Mouse (Mus musculus) E14TG2a.4 (cell line): ENCODE measurements around the gene Scamp1.
A peak's percentile ranks its signal among the peaks of the same experiment; 100 is the strongest.

Experiments
- H3K27me3 ChIP-seq: 2 replicates; pipeline ENCODE4 v1.6.1; 2014; ENCODE audit warnings: low read length, control low read depth; ENCODE audit not compliant: insufficient read depth
- H3K36me3 ChIP-seq: 2 replicates; pipeline ENCODE4 v1.6.1; 2014; ENCODE audit warnings: low read length, control low read depth; ENCODE audit not compliant: insufficient read depth
- H3K4me1 ChIP-seq: replicated peaks from 2 replicates; pipeline ENCODE4 v1.6.1; 2014; ENCODE audit warnings: low read depth, low read length, control low read depth
- H3K4me3 ChIP-seq: replicated peaks from 2 replicates; pipeline ENCODE4 v1.5.1; 2014; ENCODE audit warnings: mild to moderate bottlenecking, low read length
- H3K9me3 ChIP-seq: 2 replicates; pipeline ENCODE4 v1.6.1; 2014; ENCODE audit warnings: low read length, control low read depth
- CTCF ChIP-seq: conservative IDR thresholded peaks from 2 replicates; pipeline ENCODE4 v1.5.1; 2014; ENCODE audit warnings: low read length
- NANOG ChIP-seq: IDR thresholded peaks from 2 replicates; pipeline ENCODE4 v1.6.1; 2014; ENCODE audit warnings: borderline replicate concordance, low read length, mixed read lengths
- POU5F1 ChIP-seq: IDR thresholded peaks from 2 replicates; pipeline ENCODE4 v1.6.1; 2014; ENCODE audit warnings: low read length, borderline replicate concordance

Gene Scamp1

DNA sequence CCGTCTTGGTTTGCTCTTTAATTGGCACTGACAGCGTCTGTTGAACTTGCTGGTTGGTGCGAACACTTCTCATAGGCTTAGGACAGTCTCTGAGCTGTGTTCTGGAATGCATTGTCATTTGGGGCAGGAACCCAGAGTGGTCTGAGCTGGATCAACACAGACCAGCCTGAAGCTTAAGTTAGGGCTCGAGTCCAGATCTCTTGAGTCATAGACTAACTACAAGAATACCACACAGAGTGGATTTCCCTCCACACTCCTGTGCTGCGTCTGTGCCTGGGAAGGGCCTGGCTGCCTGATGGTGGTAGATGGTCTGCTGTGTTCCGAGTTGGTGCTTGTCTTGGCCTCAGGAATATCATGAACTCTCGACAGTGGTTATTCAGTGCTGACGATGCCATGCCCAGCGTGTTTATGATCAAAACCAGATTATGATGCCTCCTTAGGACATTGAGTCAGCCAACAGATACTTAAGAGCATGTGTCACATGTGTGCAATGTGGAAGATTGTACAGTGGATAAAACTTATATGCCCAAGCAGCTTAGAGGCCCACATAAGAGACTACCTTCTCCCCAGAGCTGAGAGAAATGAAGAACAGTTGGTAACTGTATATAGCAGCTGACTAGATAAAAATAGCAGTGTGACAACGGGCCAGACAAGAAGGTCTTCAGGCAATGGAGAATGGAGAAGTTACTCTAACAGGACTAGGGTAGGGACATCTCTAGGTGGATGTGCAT, 100.8 kb downstream of the Scamp1 start:
- no peaks in the 10 kb centered on the region for H3K9me3 ChIP-seq
- no peaks in the 10 kb centered on the region for H3K36me3 ChIP-seq
- TF ChIP-seq CTCF, result no peak
- no peak for TF ChIP-seq POU5F1
- TF ChIP-seq NANOG, result no peak
- H3K4me3 ChIP-seq, result no peak overlapping the region
- peaks cover 8% of the 10 kb centered on the region for H3K27me3 ChIP-seq
- H3K4me1 ChIP-seq, result no peaks in the 10 kb centered on the region

DNA sequence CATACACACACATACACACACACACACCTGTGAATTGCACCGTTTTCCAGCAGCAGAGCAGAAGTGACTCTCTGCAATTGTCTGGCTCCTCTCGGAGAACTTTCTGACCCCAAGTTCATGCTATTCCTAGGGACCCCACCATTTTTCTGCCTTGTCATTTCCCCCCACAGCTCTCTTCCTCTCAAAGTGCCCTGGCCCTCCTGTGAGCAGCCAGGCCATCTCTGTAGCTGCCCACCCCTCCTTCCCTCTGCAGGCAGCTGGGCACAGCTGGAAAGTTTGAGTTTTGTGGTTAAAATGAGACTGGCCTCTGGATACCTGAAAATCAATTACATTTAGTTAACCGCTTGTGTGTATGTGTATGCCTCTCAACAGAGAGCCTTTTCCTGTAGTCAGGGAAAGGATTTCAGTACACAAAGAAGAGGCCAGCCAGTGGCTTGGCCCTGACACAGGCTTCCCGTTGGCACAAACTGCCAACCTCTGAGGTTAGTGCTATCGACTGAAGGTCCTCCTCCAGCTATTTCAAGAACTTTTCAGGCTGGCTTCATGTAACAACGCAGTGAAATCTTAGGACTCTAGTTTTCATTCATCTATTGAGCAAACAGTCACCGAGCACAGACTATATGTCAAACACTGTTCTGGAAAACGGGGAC, 102.2 kb downstream of the Scamp1 start:
- Histone ChIP-seq H3K27me3 (peaks cover 8% of the 10 kb centered on the region), H3K4me3 (no peak overlapping the region), H3K9me3 (no peaks in the 10 kb centered on the region), H3K36me3 (no peaks in the 10 kb centered on the region), H3K4me1 (no peaks in the 10 kb centered on the region)
- TF ChIP-seq CTCF, result no peak
- TF ChIP-seq POU5F1, result no peak
- TF ChIP-seq NANOG, result no peak

DNA sequence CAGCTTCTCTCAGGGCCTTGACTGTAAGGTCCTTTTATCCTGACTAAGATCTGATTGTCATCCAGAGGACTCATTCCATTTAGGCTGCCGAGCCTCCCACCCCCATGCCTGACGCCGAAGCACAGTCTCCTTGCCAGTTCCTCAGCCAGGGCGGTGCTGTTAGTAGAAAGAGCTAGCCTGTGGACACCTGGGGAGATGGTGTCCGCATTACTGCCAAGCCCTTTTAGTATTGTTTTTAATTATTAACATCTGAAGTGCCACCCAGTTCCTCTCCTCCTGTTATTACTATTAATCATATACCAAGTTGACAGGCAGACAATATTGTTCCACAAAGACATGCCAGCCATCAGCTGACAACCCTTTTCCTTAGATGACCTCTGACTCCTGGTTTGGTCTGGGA, 103.6 kb downstream of the Scamp1 start:
- no peak overlapping the region for H3K4me3 ChIP-seq
- TF ChIP-seq NANOG (no peak), CTCF (no peak), POU5F1 (no peak)
- no peaks in the 10 kb centered on the region for H3K36me3 ChIP-seq
- H3K4me1 ChIP-seq, result no peaks in the 10 kb centered on the region
- no peaks in the 10 kb centered on the region for H3K9me3 ChIP-seq
- peaks cover 8% of the 10 kb centered on the region for H3K27me3 ChIP-seq

DNA sequence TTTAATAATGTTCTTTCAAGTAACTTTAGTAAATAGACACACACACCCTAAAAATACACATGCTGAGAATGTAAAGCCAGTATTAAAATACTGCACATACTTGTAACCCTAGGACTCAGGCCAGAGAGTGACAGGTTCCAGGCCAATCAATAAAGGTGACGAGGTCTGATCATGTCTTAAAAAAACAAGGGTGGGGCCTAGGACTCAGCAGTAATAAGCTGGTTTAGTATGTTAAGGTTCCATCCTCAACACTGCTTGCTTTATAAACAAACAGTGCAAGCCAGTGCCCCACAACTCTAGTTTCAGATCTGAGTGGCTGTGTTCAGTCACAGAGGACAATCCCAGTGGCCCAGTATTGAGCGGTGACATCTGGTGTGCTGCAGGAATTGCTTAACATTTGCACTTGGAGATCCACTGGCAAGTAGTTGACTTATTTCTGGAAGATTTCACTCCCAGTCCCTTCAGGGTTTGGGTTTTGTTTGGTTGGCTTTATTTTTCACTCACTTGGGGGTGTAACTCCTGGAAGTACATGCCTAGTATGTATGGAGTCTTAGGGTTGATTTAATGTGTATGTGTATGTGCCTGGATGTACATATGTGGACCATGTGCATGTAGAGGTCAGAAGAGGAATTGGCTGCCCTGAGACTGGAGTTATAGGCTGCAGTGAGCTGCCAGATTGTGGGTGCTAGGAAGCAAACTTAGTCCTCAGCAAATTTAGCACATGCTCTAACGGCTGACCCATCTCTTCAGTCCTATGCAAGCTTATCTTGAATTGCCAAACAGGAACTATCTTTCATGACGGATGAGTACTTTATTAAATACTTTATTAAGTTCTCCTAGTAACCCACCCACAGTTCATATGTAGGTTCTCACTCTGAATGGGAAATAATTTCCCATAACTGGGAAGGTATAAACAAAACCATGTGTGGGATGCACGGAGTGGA, 104.9 kb downstream of the Scamp1 start:
- TF ChIP-seq POU5F1 (no peak), NANOG (no peak), CTCF (no peak)
- Histone ChIP-seq H3K27me3 (peaks cover 15% of the 10 kb centered on the region), H3K4me3 (no peak overlapping the region), H3K36me3 (no peaks in the 10 kb centered on the region), H3K4me1 (no peaks in the 10 kb centered on the region), H3K9me3 (no peaks in the 10 kb centered on the region)

DNA sequence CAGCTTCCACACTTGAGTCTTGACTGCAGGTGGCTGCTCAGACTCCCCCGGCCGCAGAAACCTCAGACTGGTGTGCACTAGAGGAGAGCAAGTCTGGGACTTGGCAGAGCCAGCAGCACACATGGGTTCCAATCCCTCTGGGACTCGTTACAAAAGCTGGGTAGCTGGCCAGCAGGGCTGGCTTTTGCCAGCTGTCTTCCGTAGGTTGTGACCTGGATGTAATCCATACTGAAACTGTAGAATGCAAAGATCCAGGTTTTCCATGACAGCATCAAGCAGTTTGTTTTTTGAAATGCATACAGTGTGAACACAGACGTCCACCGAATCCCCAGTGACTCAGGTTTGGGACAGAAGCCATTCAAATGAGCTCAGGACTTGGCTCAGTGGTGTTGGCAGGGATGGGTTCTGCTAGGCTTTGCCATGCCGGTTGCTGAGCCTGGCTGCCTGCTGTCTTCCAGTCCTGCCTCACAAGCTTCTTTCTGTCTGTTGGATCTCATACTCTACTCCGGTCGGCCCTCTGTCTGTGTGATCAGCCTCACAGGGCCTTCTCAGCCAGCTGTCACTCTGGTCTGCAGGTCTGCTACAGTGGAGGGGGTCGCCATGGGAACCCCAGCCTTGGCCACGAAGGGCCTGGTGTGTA, 107.1 kb downstream of the Scamp1 start:
- H3K4me3 ChIP-seq, result no peak overlapping the region
- H3K9me3 ChIP-seq, result no peaks in the 10 kb centered on the region
- no peak for TF ChIP-seq POU5F1
- TF ChIP-seq CTCF, result no peak
- TF ChIP-seq NANOG, result no peak
- peaks cover 29% of the 10 kb centered on the region for H3K27me3 ChIP-seq
- peaks cover 14% of the 10 kb centered on the region for H3K4me1 ChIP-seq
- no peaks in the 10 kb centered on the region for H3K36me3 ChIP-seq

DNA sequence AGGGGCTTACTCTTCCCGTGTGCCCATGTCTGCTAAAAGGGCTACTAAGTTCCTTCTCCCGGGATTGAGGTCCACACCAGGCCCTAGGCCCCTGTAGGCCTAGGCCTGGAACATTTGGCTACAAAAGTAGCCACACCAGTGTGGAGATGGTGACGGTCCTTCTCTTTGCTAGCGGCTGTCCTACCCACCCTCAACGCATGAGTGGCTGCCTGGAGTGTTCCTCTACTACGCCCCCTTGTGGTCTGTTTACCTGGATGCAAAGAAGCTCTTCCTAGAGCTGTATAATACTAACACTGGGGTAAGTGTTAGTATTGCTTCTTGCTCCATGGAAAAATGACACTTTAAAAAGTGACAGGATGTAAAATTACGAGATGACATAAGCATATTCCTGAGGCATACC, 108.5 kb downstream of the Scamp1 start:
- TF ChIP-seq CTCF (peak; percentile 62), POU5F1 (no peak), NANOG (no peak)
- H3K4me3 ChIP-seq, result no peak overlapping the region
- H3K27me3 ChIP-seq, result peaks cover 43% of the 10 kb centered on the region
- no peaks in the 10 kb centered on the region for H3K36me3 ChIP-seq
- H3K9me3 ChIP-seq, result no peaks in the 10 kb centered on the region
- H3K4me1 ChIP-seq, result peaks cover 20% of the 10 kb centered on the region

DNA sequence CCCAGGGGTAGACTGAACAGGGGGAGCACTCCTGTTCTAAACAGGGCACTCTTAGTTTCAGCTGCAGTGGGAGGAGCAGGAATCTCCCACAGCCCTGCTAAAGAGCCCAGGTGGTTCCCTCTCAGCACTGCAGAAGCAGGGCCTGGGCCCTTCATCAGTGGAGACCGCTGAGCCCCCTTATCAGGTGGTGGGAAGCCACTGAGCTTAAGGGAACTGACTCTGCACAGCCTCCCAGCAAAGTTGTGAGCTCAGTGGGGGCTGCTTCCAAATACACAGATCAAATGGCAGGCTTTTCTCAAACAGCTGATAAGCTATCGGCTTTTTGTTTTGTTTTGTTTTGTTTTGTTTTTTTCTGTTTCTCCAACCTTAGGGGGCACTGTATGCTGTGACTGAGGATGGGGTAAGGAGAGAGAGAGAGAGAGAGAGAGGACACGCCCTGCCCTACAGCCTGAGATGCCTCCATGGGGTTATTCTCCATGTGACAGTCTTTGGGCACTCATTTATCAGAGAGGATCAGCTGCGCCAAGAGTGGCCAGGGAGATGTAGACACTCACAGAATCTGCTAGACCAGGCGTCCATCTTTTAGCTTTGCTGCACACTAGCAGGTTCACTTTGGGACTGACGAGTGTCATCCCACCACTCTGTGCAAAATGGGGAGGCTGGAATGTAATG, 110.1 kb downstream of the Scamp1 start:
- Histone ChIP-seq H3K9me3 (no peaks in the 10 kb centered on the region), H3K27me3 (peaks cover 51% of the 10 kb centered on the region), H3K4me3 (no peak overlapping the region), H3K36me3 (no peaks in the 10 kb centered on the region), H3K4me1 (peaks cover 28% of the 10 kb centered on the region)
- TF ChIP-seq POU5F1 (no peak), CTCF (no peak), NANOG (no peak)
